Mouse (Mus musculus): ENCODE data around the gene Coro6.

GRCm38 (mm10) chr11:77468397-77468796, 6.2 kb downstream of the Coro6 start:
- TF ChIP-seq CTCF (IDR thresholded peaks at IDR 0.05; ENCODE audit: low read depth) (no peak), EP300 (IDR thresholded peaks at IDR 0.05; ENCODE audit: low read depth) (no peak)

Measured in heart, postnatal 0 days (tissue).